Mouse (Mus musculus): Measurements from ENCODE around the gene Zmiz2. TPM values are rescaled to one million over a fixed set of nuclear protein-coding genes. Genes with fewer than 3 reads are reported as not detected.

The Zmiz2 gene
- 43.9 and 108 TPM in 2 replicates for polyA plus RNA-seq (2012; rRNA removed; ENCODE audit: low replicate concordance)

DNA sequence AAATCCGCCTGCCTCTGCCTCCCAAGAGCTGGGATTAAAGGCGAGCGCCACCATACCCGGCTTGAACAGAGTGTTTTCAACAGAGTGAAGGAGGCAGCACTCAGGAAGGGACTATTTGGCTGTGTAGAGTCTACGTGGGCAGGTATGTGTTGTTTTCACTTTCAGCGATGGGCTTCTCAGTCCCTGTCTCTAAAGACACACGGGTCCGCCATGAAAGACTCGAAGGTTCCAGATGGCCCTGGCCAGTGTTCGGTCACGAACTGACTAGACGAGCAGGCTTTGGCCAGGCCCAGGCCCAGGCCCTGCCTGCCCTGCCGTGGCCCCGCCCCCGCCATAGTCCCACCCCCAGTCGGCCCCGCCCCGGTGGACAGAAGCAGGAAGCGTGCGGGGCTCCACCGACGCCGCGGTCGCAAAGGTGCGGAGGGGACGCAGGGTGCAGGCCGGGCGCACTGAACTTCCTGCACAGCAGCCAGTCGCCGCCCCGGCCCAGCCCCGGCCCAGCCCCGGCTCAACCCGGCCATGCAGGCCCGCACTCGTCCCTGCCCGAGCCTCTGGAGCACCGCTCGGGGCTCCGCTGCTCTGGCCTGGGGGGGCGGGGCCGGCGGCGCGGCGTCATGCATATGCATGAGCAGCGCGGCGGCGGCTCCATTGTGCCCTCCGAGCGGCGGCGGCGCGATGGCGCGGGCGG, at the start of gene Zmiz2:
TSS of gene Zmiz2 (plus strand) at position 349 of the 688 bp plus-strand sequence.

DNA sequence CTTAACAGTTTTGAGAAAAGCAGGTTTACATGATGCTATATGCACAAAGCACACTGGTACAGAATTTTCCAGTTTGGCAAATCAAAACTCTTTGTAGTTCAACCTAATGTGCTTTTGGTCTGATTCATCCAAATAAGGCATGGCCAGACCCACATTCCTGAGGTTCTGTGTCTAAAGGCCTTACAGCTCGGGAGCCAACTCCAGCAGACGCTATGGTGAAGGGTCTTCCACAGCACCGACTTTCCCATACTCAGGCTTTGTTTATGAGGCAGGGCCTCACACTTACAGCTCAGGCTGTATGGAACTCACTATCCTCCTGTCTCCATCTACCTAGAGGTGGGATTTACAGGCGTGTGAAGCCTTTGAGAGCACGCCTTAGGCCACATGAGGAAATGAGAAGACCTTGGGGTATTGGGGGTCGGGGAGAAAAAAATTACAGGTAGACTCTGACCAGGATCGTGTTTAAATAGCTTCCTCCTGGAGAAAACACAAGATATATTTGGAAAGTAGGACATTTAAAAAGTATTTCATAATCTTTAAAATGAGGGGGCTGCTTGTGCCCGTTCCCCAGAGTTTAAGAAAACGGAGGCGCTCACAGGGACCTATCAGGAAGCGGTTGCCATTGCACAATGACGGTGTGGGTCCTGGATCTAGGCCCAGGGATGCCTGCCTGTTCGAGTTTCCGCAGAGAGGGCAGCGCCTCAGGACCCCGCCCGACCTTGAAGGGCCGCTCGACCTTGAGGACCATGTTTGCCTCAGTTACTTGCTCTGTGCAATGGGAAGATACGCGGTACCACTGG, 26.1 kb downstream of the Zmiz2 start, which contains the start of gene Ppia:
TSS of gene Ppia (plus strand) at position 693 of the 800 bp plus-strand sequence.

DNA sequence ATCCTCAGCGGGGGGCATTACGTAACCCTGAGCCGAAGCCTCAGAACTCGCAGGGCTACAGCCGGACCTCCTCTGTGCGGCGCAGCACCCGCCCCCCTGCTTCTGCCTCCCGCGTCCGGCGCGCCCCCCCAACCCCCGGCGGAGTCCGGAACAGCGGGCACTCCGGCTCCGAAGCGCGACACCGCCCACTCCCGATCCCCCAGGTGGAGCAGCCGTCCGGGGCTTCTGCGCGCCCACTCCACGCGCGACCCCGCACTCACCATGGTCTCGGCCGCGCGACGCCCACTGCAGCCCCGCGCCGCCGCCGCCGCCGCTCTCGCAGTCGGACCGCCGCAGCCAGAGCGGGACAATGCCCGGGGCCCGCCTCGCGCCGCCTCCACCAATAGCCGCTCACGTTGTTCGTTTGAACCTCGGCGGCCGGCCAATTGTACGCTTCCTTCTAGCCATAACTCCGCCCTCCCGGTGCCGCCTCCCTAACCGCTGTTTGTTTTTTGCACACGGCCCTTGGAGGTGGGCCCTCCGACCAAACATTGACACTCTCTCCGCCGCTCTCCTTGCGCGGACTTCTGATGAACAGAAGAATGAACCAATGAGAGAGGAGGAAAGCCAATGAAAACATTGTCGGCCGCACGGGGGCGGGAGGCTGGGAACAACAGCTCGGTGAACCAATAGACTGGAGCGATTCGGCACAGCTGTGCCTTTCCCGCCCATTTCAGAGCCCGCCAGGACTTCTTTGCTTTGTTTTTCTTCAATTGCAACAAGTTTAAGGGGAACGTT, 55.4 kb downstream of the Zmiz2 start, which contains the start of gene H2afv:
TSS of gene H2afv (minus strand) at position 367 of the 777 bp plus-strand sequence.

Other genes starting within 250 kb of the Zmiz2 start
- 0.07 and 0.17 TPM in 2 replicates for gene A730071L15Rik, start 189.0 kb upstream of the Zmiz2 start, polyA plus RNA-seq (2012; rRNA removed; ENCODE audit: low replicate concordance)
- gene Nudcd3, start 188.7 kb upstream of the Zmiz2 start, polyA plus RNA-seq (2012; rRNA removed; ENCODE audit: low replicate concordance) = 32.9 and 61.8 TPM in 2 replicates
- gene Npc1l1, start 158.9 kb upstream of the Zmiz2 start, polyA plus RNA-seq (2012; rRNA removed; ENCODE audit: low replicate concordance) = 0.20 and 0.50 TPM in 2 replicates
- gene Ddx56, start 121.3 kb upstream of the Zmiz2 start, polyA plus RNA-seq (2012; rRNA removed; ENCODE audit: low replicate concordance) = 27.1 and 33.7 TPM in 2 replicates
- 79.1 and 122 TPM in 2 replicates for gene Tmed4, start 114.2 kb upstream of the Zmiz2 start, polyA plus RNA-seq (2012; rRNA removed; ENCODE audit: low replicate concordance)
- gene Ogdh, start 97.4 kb upstream of the Zmiz2 start, polyA plus RNA-seq (2012; rRNA removed; ENCODE audit: low replicate concordance) = 169 and 390 TPM in 2 replicates
- 473 and 983 TPM in 2 replicates for gene Ppia, start 26.4 kb downstream of the Zmiz2 start, polyA plus RNA-seq (2012; rRNA removed; ENCODE audit: low replicate concordance)
- gene H2afv, start 55.4 kb downstream of the Zmiz2 start, polyA plus RNA-seq (2012; rRNA removed; ENCODE audit: low replicate concordance) = 26.2 and 31.1 TPM in 2 replicates
- 7.5 and 11.6 TPM in 2 replicates for gene Purb, start 86.8 kb downstream of the Zmiz2 start, polyA plus RNA-seq (2012; rRNA removed; ENCODE audit: low replicate concordance)
- gene Myo1g, start 131.9 kb downstream of the Zmiz2 start, polyA plus RNA-seq (2012; rRNA removed; ENCODE audit: low replicate concordance) = 76.2 and 117 TPM in 2 replicates
- 151 and 167 TPM in 2 replicates for gene Ccm2, start 157.8 kb downstream of the Zmiz2 start, polyA plus RNA-seq (2012; rRNA removed; ENCODE audit: low replicate concordance)
- gene Nacad, start 217.0 kb downstream of the Zmiz2 start, polyA plus RNA-seq (2012; rRNA removed; ENCODE audit: low replicate concordance) = 1.3 and 1.4 TPM in 2 replicates
- gene Tbrg4, start 237.0 kb downstream of the Zmiz2 start, polyA plus RNA-seq (2012; rRNA removed; ENCODE audit: low replicate concordance) = 103 and 119 TPM in 2 replicates
- not detected in 2 replicates for gene Wap, start 249.6 kb downstream of the Zmiz2 start, polyA plus RNA-seq (2012; rRNA removed; ENCODE audit: low replicate concordance)

Data from mammary gland, adult 2 months (tissue).